ENCODE assay signal across 10 mouse cellular contexts in the genomic region with DNA sequence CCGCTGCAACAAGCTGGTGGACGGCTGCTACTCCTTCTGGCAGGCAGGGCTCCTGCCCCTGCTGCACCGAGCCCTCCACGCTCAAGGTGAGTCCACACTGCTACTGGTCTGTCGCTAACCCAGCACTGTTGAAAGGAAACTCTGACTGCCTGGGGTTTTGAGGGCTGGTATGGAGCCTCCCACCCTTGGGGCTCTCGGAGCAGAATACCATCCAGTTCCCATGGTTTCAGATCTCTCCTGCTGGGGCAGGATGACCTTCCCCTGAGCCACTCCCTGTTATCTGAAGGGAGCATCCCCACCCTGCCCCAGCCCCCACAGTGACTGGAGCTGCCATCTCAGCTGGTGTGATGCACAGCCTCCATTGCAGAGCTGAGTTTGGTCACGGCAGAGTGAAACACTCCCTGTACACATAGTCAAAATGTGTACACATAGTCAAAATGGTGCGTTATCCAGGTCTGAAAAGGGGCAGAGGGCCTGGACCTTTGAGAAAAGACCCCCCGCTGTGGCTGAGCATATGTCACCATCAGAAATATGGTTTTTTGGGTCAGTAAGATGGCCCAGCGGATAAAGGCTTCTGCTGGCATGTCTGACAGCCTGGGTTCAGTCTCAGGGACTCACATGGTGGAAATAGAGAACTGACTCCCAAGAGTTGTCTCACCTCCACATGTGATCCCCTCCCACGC. TPM values are rescaled to one million over a fixed set of nuclear protein-coding genes. Genes with fewer than 3 reads are reported as not detected.
A peak's percentile ranks its signal among the peaks of the same experiment; 100 is the strongest.
DNase-seq lines count a peak whose midpoint lies in the region; ATAC-seq and TF ChIP-seq lines count a peak whose summit lies in the region.
"Had no signal": no experiment of that assay in that cellular context is flagged by ENCODE, and none has a peak within 500 bp of the region (broad histone marks: within the 10 kb centered on the region; RNA-seq: fewer than 3 reads in every experiment).

No protein-coding gene starts in this region.

- ATAC-seq in kidney, embryonic 15.5 days (replicated peaks; ENCODE audit: low FRiP score), result peak; percentile 69
- ATAC-seq in liver, embryonic 14.5 days (ENCODE audit: insufficient read depth), result peak; percentile 84
- ATAC-seq: intestine, embryonic 15.5 days had no signal

- no peaks in the 10 kb centered on the region for H3K9me3 ChIP-seq in kidney, embryonic 15.5 days (replicated peaks)
- no peaks in the 10 kb centered on the region for H3K9me3 ChIP-seq in MEL (replicated peaks; ENCODE audit: insufficient read depth, low read length)
- H3K9me3 ChIP-seq in liver, embryonic 14.5 days (ENCODE audit: control insufficient read depth, low read length), result no peaks in the 10 kb centered on the region
- H3K9me3 ChIP-seq: intestine, embryonic 15.5 days; limb, embryonic 13.5 days had no signal

- no peak for DNase-seq in kidney, postnatal 14 days
- no peak for DNase-seq in MEL (ENCODE audit: low read depth, low spot score)
- peak; percentile 82 to 86 for DNase-seq in cerebellum, adult 2 months
- DNase-seq in liver, embryonic 14.5 days (ENCODE audit: low read depth in 3 of 3, low spot score in 3 of 3), result peak; percentile 74 to 79 (median 76)
- no peak for DNase-seq in Muller cell, postnatal 12 days (ENCODE audit: inconsistent ontology term)
- DNase-seq in layer of hippocampus, postnatal 14 days (ENCODE audit: low spot score in 2 of 2), result no peak
- DNase-seq in frontal cortex, postnatal 14 days (ENCODE audit: low spot score in 2 of 2), result no peak

- 0 out of 4 replicates have a peak, but pooled peaks of 1 of the 2 experiments have one; percentile 19 for TF ChIP-seq EP300 in MEL (IDR thresholded peaks at IDR 0.05; ENCODE audit: low read depth in 1 of 2, low read length in 2 of 2)
- peak; percentile 81 for TF ChIP-seq EP300 in liver, embryonic 14.5 days (IDR thresholded peaks at IDR 0.05; ENCODE audit: low read depth)

- peaks cover 24% of the 10 kb centered on the region for H3K4me1 ChIP-seq in kidney, embryonic 15.5 days
- peaks cover 15 to 33% of the 10 kb centered on the region in 2 experiments for H3K4me1 ChIP-seq in MEL (ENCODE audit: control insufficient read depth in 1 of 2, insufficient read depth in 2 of 2, low read length in 2 of 2)
- peaks cover 34% of the 10 kb centered on the region for H3K4me1 ChIP-seq in cerebellum, adult 2 months (ENCODE audit: control insufficient read depth, insufficient read depth, low read length)
- H3K4me1 ChIP-seq in liver, embryonic 14.5 days (replicated peaks; ENCODE audit: control insufficient read depth in 2 of 2, insufficient read depth in 2 of 2, low read length in 1 of 2), result peaks cover 52 to 62% of the 10 kb centered on the region in 2 experiments
- H3K4me1 ChIP-seq: intestine, embryonic 15.5 days had no signal

- no peak for TF ChIP-seq CTCF in MEL (IDR thresholded peaks at IDR 0.05 in 2 of 3, conservative IDR thresholded peaks at IDR 0.05 in 1 of 3; ENCODE audit: control insufficient read depth in 1 of 3, insufficient read depth in 1 of 3, low read depth in 2 of 3, low read length in 3 of 3, poor library complexity in 1 of 3, severe bottlenecking in 1 of 3)
- TF ChIP-seq CTCF in cerebellum, adult 2 months (IDR thresholded peaks at IDR 0.05; ENCODE audit: borderline replicate concordance, insufficient read depth, low read depth, low read length), result no peak
- no peak for TF ChIP-seq CTCF in liver, embryonic 14.5 days (IDR thresholded peaks at IDR 0.05; ENCODE audit: low read depth)

- 71% methylated on average over 11 of the region's 11 CpGs for WGBS in kidney, embryonic 15.5 days
- 32% methylated on average over 11 of the region's 11 CpGs for WGBS in cerebellum, adult 2 months
- 46% methylated on average over 11 of the region's 11 CpGs for WGBS in liver, embryonic 14.5 days (ENCODE audit: insufficient replicate concordance)

- no peaks in the 10 kb centered on the region for H3K27me3 ChIP-seq in kidney, embryonic 15.5 days
- no peaks in the 10 kb centered on the region for H3K27me3 ChIP-seq in MEL (ENCODE audit: control insufficient read depth in 1 of 2, insufficient read depth in 2 of 2, low read length in 2 of 2)
- H3K27me3 ChIP-seq in cerebellum, adult 2 months (ENCODE audit: control insufficient read depth, insufficient read depth, low read length), result no peaks in the 10 kb centered on the region
- H3K27me3 ChIP-seq in liver, embryonic 14.5 days (ENCODE audit: control insufficient read depth, insufficient read depth, low read length), result no peaks in the 10 kb centered on the region
- H3K27me3 ChIP-seq: intestine, embryonic 15.5 days; limb, embryonic 13.5 days had no signal

- peaks cover 42% of the 10 kb centered on the region for H3K36me3 ChIP-seq in kidney, embryonic 15.5 days
- H3K36me3 ChIP-seq in MEL (ENCODE audit: control insufficient read depth in 1 of 2, insufficient read depth in 2 of 2, low read length in 2 of 2), result peaks cover 0 to 17% of the 10 kb centered on the region in 2 experiments; a peak in 3 of 4 replicates
- peaks cover 14% of the 10 kb centered on the region for H3K36me3 ChIP-seq in liver, embryonic 14.5 days (replicated peaks; ENCODE audit: control insufficient read depth, insufficient read depth, low read depth)
- H3K36me3 ChIP-seq: intestine, embryonic 15.5 days had no signal

- H3K9ac ChIP-seq in kidney, embryonic 15.5 days, result no peak overlapping the region
- H3K9ac ChIP-seq in MEL (ENCODE audit: control insufficient read depth, low read depth, low read length, poor library complexity, severe bottlenecking), result no peak overlapping the region
- H3K9ac ChIP-seq in liver, embryonic 14.5 days (replicated peaks), result peak overlapping the region; percentile 96
- H3K9ac ChIP-seq: intestine, embryonic 15.5 days; limb, embryonic 13.5 days had no signal

- no peak overlapping the region for H3K4me3 ChIP-seq in kidney, embryonic 15.5 days (replicated peaks)
- H3K4me3 ChIP-seq in MEL (ENCODE audit: control insufficient read depth in 1 of 2, insufficient read depth in 1 of 2, low read depth in 2 of 2, low read length in 2 of 2), result no peak overlapping the region
- no peak overlapping the region for H3K4me3 ChIP-seq in cerebellum, adult 2 months (replicated peaks; ENCODE audit: insufficient read depth, low read depth, low read length)
- H3K4me3 ChIP-seq in liver, embryonic 14.5 days (ENCODE audit: insufficient read depth in 1 of 2, low read depth in 2 of 2, low read length in 2 of 2), result peak overlapping the region; percentile 83 to 92
- H3K4me3 ChIP-seq: intestine, embryonic 15.5 days; limb, embryonic 13.5 days had no signal

- TF ChIP-seq POLR2A in MEL (IDR thresholded peaks at IDR 0.05; ENCODE audit: control insufficient read depth in 1 of 2, insufficient read depth in 1 of 2, low read depth in 1 of 2, low read length in 2 of 2, poor library complexity in 1 of 2), result no peak
- no peak for TF ChIP-seq POLR2A in cerebellum, adult 2 months (IDR thresholded peaks at IDR 0.05; ENCODE audit: borderline replicate concordance, insufficient read depth, low read length)

- H3K79me2 ChIP-seq in MEL (ENCODE audit: control insufficient read depth, insufficient read depth, low read length, poor library complexity), result no peaks in the 10 kb centered on the region

- 0 out of 2 replicates have a peak overlapping the region, but pooled peaks have one; percentile 9 for H3K4me2 ChIP-seq in kidney, embryonic 15.5 days
- peak overlapping the region; percentile 78 for H3K4me2 ChIP-seq in liver, embryonic 14.5 days (ENCODE audit: low read depth)
- H3K4me2 ChIP-seq: intestine, embryonic 15.5 days; limb, embryonic 13.5 days had no signal

- TF ChIP-seq RAD21 in MEL (IDR thresholded peaks at IDR 0.05; ENCODE audit: low read depth, low read length), result no peak

- H3K27ac ChIP-seq in kidney, embryonic 15.5 days, result peak overlapping the region; percentile 32
- no peak overlapping the region for H3K27ac ChIP-seq in MEL (ENCODE audit: control insufficient read depth, low read depth, low read length)
- peak overlapping the region; percentile 99 for H3K27ac ChIP-seq in cerebellum, adult 2 months (ENCODE audit: insufficient read depth, low read length)
- peak overlapping the region; percentile 96 for H3K27ac ChIP-seq in liver, embryonic 14.5 days
- H3K27ac ChIP-seq: intestine, embryonic 15.5 days; limb, embryonic 13.5 days had no signal

TF ChIP-seq in MEL, 35 proteins besides CTCF, POLR2A, EP300 and RAD21:
- TF ChIP-seq TAL1 (IDR thresholded peaks at IDR 0.05; ENCODE audit: low read length) (0 out of 2 replicates have a peak, but pooled peaks have one; percentile 5), ZKSCAN1 (IDR thresholded peaks at IDR 0.05; ENCODE audit: low read depth, low read length) (no peak)

RNA-seq across cellular contexts. Expression of a gene that starts 51.6 kb away (rescaled TPM):
- 16.6 and 19.9 TPM in 2 replicates for polyA plus RNA-seq in kidney, embryonic 15.5 days (2015; fragmentation: Nextera tagmentation; extraction: Ambion mirVana)
- total RNA-seq in MEL (2012; rRNA removed), result 44.9 and 48.2 TPM in 2 replicates
- 100 to 1,000 TPM; 164 to 356 TPM for polyA plus RNA-seq in MEL (2012; ENCODE audit: insufficient read depth in 1 of 2, insufficient read length in 2 of 2, low read depth in 1 of 2, low replicate concordance in 2 of 2, missing spikeins in 1 of 2)
- 90.7 and 93.6 TPM in 2 replicates for polyA plus RNA-seq in cerebellum, adult 2 months (2012; rRNA removed)
- 20.5 and 27.5 TPM in 2 replicates for polyA plus RNA-seq in liver, embryonic 14.5 days (2012; rRNA removed)
- 26.2 and 26.8 TPM in 2 replicates for polyA plus RNA-seq in liver, embryonic 14.5 days (2014; fragmentation: Nextera tagmentation; extraction: Ambion mirVana)
- total RNA-seq in layer of hippocampus, postnatal 14 days (2021), result 10 to 100 TPM; 67.4 to 75.9 TPM

Comparison
In these comparisons a context has a peak if more than half of its experiments do, and no peak if none do; other contexts are left out.
1. H3K4me3 ChIP-seq: peak in liver, embryonic 14.5 days (2 of 2); none in kidney, embryonic 15.5 days (single experiment), MEL (0 of 2) and cerebellum, adult 2 months (single experiment).
2. DNase-seq: peak in cerebellum, adult 2 months (2 of 2) and liver, embryonic 14.5 days (3 of 3); none in kidney, postnatal 14 days (single experiment), MEL (single experiment), Muller cell, postnatal 12 days (single experiment), layer of hippocampus, postnatal 14 days (0 of 2) and frontal cortex, postnatal 14 days (0 of 2).